Mouse (Mus musculus) heart, embryonic 15.5 days (tissue): ENCODE results near the gene Chrm4. TPM values are rescaled to one million over a fixed set of nuclear protein-coding genes. Genes with fewer than 3 reads are reported as not detected.

Experiments used
- ATAC-seq: fragments of 200-750 bp; cut with Nextera tagmentation; replicated peaks from 2 replicates; pipeline ENCODE4 v1.8.0; 2017; ENCODE audit warnings: low read depth, moderate TSS enrichment; ENCODE audit not compliant: insufficient number of reproducible peaks, insufficient read depth, low FRiP score
- H3K27ac ChIP-seq: fragments of 300-500 bp; sonication (generic); 2 replicates; pipeline ENCODE4 v1.5.1; 2015; ENCODE audit warnings: mild to moderate bottlenecking, inconsistent platforms
- H3K27me3 ChIP-seq: fragments of 300-500 bp; sonication (generic); 2 replicates; pipeline ENCODE4 v1.6.1; 2015; ENCODE audit warnings: inconsistent platforms
- H3K36me3 ChIP-seq: fragments of 300-500 bp; sonication (generic); 2 replicates; pipeline ENCODE4 v1.6.1; 2015; ENCODE audit warnings: mild to moderate bottlenecking, inconsistent platforms
- H3K4me1 ChIP-seq: fragments of 300-500 bp; sonication (generic); replicated peaks from 2 replicates; pipeline ENCODE4 v1.6.1; 2015; ENCODE audit warnings: inconsistent platforms
- H3K4me2 ChIP-seq: fragments of 300-500 bp; sonication (generic); 2 replicates; pipeline ENCODE4 v1.6.1; 2015; ENCODE audit warnings: inconsistent platforms, mild to moderate bottlenecking, moderate library complexity
- H3K4me3 ChIP-seq: fragments of 300-500 bp; sonication (generic); 2 replicates; pipeline ENCODE4 v1.5.1; 2015; ENCODE audit warnings: mild to moderate bottlenecking, inconsistent platforms
- H3K9ac ChIP-seq: fragments of 300-500 bp; sonication (generic); 2 replicates; pipeline ENCODE4 v1.6.1; 2015; ENCODE audit warnings: mild to moderate bottlenecking, inconsistent platforms
- H3K9me3 ChIP-seq: fragments of 300-500 bp; sonication (generic); replicated peaks from 2 replicates; pipeline ENCODE4 v1.6.1; 2016; ENCODE audit warnings: inconsistent platforms
- whole genome bisulfite sequencing: fragments of 180-500 bp; shearing (Covaris S2); methylation state at CpG from one replicate; pipeline ENCODE4 v1.1.7; 2015; ENCODE audit warnings: mixed read lengths; 5-methylcytosine and 5-hydroxymethylcytosine counted together
- polyA plus RNA-seq: library from polyadenylated mRNA; unstranded; fragments of >200 nt; fragmentation: Nextera tagmentation; extraction: Ambion mirVana; gene quantifications from 2 replicates; pipeline ENCODE4 v1.2.1, GENCODE M21; 2015

The Chrm4 gene
- polyA plus RNA-seq, 1 experiment from 2014 or later, result not detected

- H3K27me3 ChIP-seq, result peaks cover 9% of the 10 kb centered on the region; the same call in 1 of the 2 replicates
- H3K36me3 ChIP-seq, result peaks cover 41% of the 10 kb centered on the region
- H3K4me3 ChIP-seq, result no peak overlapping the region
- H3K4me2 ChIP-seq, result no peak overlapping the region
- WGBS, result 15% methylated on average over 6 of the region's 6 CpGs
- H3K27ac ChIP-seq, result peak overlapping the region; percentile 74
- peaks cover 50% of the 10 kb centered on the region for H3K4me1 ChIP-seq
- no peaks in the 10 kb centered on the region for H3K9me3 ChIP-seq
- H3K9ac ChIP-seq, result no peak overlapping the region
- no peak for ATAC-seq
Observed at GRCm38 (mm10) chr2:91932737-91933350, 5.8 kb downstream of the Chrm4 start.

DNA sequence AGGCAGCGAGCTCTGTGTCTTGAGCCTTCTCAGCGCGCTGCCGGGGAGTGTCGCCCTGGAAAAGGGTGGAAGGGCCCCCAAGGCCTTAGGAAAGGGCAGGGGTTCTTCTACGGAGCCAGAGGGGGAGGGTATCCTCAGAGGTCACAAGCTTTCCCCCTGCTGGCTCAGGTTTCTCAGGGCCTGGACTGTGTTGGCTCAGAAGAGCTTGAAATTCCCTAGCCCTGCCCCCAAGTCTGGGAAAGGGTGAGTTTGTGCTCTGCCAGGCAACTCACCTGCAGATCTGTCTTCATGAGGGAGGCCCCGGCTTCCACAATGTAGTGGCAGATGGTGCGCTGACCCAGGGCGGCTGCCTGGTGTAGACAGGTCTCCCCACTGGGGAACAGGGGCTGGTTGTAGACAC, 6.4 kb downstream of the Chrm4 start:
- Histone ChIP-seq H3K36me3 (peaks cover 47% of the 10 kb centered on the region), H3K9me3 (no peaks in the 10 kb centered on the region), H3K9ac (no peak overlapping the region), H3K27ac (peak overlapping the region; percentile 74; the same call in 1 of the 2 replicates), H3K4me3 (no peak overlapping the region), H3K27me3 (peaks cover 6% of the 10 kb centered on the region; the same call in 1 of the 2 replicates), H3K4me2 (no peak overlapping the region), H3K4me1 (peaks cover 44% of the 10 kb centered on the region)
- 52% methylated on average over 9 of the region's 9 CpGs for WGBS
- ATAC-seq, result no peak

DNA sequence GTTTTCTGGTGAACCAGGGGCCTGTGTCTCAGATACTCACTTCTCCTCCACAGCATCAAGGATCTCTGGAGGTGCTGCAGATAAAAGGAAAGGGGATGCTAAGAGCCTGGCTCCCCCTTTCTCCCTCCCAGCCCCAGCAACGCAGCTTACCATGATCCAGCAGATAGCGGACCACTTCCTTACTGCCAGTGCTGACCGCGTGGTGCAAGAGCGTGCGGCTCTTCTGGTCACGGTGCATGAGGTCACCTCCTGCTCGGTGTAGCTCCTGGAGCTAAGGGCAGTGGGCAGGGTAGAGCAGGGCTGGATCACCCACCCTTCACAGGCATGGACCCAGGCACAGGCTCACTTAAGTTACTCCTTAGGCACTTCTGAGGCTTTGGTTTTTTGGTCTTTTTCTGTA, 7.0 kb downstream of the Chrm4 start:
- H3K4me1 ChIP-seq, result peaks cover 43% of the 10 kb centered on the region
- H3K27ac ChIP-seq, result no peak overlapping the region
- H3K36me3 ChIP-seq, result peaks cover 53% of the 10 kb centered on the region
- H3K9me3 ChIP-seq, result no peaks in the 10 kb centered on the region
- no peak overlapping the region for H3K9ac ChIP-seq
- peaks cover under 1% of the 10 kb centered on the region; the same call in 1 of the 2 replicates for H3K27me3 ChIP-seq
- no peak for ATAC-seq
- no peak overlapping the region for H3K4me3 ChIP-seq
- no peak overlapping the region for H3K4me2 ChIP-seq
- WGBS, result 30% methylated on average over 8 of the region's 8 CpGs

GRCm38 (mm10) chr2:91934826-91935525, 7.9 kb downstream of the Chrm4 start:
- Histone ChIP-seq H3K9me3 (no peaks in the 10 kb centered on the region), H3K27me3 (no peaks in the 10 kb centered on the region), H3K36me3 (peaks cover 63% of the 10 kb centered on the region), H3K4me3 (no peak overlapping the region), H3K4me1 (peaks cover 40% of the 10 kb centered on the region), H3K9ac (no peak overlapping the region), H3K4me2 (no peak overlapping the region), H3K27ac (no peak overlapping the region)
- 88% methylated on average over 9 of the region's 9 CpGs for WGBS
- no peak for ATAC-seq

GRCm38 (mm10) chr2:91936154-91936553, 9.1 kb downstream of the Chrm4 start:
- Histone ChIP-seq H3K4me3 (no peak overlapping the region), H3K27me3 (no peaks in the 10 kb centered on the region), H3K36me3 (peaks cover 72% of the 10 kb centered on the region), H3K9me3 (no peaks in the 10 kb centered on the region), H3K4me1 (peaks cover 30% of the 10 kb centered on the region), H3K9ac (no peak overlapping the region), H3K4me2 (no peak overlapping the region), H3K27ac (no peak overlapping the region)
- ATAC-seq, result no peak
- 93% methylated on average over 7 of the region's 7 CpGs for WGBS

DNA sequence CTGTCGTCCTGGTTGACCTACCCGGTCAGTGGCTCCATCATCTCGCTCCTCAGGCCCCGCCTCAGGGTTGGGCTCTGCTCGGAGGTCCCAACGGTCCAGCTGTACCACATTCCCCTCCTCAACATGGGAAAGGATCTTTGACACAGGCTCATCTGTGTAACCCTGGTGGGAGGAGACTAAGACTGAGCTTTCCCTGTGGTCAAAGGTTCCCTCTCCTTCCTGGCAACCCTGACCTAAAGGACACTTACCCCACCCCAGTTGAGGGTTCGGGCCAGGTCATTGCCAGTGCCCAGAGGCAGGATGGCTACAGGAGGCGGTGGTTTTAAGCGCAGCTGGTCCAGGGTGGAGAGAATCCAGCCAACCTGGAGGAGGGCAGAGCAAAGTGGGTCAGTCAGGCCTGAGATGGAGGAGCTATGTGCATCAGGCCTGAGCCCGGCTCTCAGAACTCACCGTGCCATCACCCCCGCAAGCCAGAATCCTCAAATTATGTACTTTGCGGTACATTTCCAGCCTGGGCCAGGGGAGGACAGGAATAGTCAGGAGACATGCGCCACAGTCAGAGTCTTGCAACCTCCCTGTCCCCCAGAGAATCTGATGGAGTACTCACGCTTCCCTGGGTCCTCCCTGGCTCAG, 12.4 kb downstream of the Chrm4 start:
- no peak overlapping the region for H3K4me2 ChIP-seq
- no peak for ATAC-seq
- H3K9me3 ChIP-seq, result no peaks in the 10 kb centered on the region
- H3K4me1 ChIP-seq, result peaks cover 10% of the 10 kb centered on the region
- no peaks in the 10 kb centered on the region for H3K27me3 ChIP-seq
- peaks cover 77% of the 10 kb centered on the region for H3K36me3 ChIP-seq
- WGBS, result 85% methylated on average over 15 of the region's 15 CpGs
- H3K9ac ChIP-seq, result no peak overlapping the region
- no peak overlapping the region for H3K27ac ChIP-seq
- no peak overlapping the region for H3K4me3 ChIP-seq

DNA sequence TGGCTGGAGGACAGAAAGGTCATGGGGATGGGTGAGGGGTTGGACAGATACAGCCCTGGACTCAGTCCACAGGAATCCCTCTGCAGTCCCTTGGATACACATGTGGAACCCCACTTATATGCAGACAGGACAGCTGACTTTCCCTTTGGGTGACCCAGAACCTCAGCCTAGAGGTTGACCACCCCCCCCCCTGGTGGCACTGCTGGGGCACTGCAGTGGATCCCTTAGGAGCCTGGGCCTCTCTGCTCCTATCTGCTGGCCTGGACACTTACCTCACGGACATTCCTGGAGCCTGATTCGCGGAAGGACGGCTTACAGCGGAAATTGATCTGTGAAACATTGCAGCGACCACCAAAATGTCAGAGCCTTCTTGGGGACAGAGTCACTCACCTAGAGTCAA, 15.3 kb downstream of the Chrm4 start:
- no peak overlapping the region for H3K27ac ChIP-seq
- no peak for ATAC-seq
- peaks cover 49% of the 10 kb centered on the region for H3K36me3 ChIP-seq

DNA sequence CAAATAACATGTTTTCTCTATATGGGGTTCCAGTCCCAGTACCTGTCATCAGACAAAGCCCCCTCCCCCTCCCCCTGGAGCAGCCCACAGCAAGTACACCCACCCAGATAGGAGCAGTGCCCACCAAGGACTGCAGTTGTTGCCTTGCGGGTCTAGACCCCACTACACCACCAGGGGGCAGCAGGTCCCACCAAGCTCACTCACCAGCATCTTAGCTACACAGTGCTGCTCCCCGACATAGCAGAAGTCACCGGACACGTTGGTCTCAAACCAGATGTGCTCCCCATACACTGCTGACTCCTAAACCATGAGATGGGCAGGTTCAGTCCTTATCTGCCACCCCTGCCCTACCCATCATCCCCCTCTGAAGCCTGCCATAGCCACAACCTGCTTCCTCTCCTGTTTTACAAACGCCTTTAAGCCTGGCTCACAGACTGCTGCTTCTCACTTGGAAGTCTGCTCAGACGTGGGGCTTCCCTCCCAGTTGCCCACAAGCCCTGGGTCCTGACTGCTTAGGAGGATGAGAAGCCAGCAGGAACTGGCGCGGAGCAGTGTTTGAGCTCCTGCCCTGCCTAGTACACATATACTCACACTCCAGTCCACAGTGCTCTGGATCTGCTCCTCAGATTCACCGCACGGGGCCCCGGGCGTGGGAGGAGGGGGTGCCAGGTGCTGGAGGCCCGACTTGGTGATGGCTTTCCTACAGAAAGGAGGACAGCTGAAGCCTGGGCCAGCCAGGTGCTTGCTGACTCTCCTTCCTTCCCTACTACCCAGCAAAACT, 17.3 kb downstream of the Chrm4 start:
- 43% methylated on average over 13 of the region's 13 CpGs for WGBS
- H3K36me3 ChIP-seq, result peaks cover 28% of the 10 kb centered on the region
- ATAC-seq, result peak; percentile 58
- no peaks in the 10 kb centered on the region for H3K9me3 ChIP-seq
- 0 out of 2 replicates have a peak overlapping the region, but pooled peaks have one; percentile 9 for H3K27ac ChIP-seq
- 0 out of 2 replicates have a peak overlapping the region, but pooled peaks have one; percentile 2 for H3K4me2 ChIP-seq
- H3K9ac ChIP-seq, result no peak overlapping the region
- H3K4me1 ChIP-seq, result peaks cover 57% of the 10 kb centered on the region
- no peak overlapping the region for H3K4me3 ChIP-seq
- no peaks in the 10 kb centered on the region for H3K27me3 ChIP-seq

More for the DNA sequence above, 15.3 kb downstream of the Chrm4 start:
- H3K27me3 ChIP-seq, result no peaks in the 10 kb centered on the region
- H3K9ac ChIP-seq, result no peak overlapping the region
- H3K4me2 ChIP-seq, result no peak overlapping the region
- no peak overlapping the region for H3K4me3 ChIP-seq
- 42% methylated on average over 6 of the region's 6 CpGs for WGBS
- H3K9me3 ChIP-seq, result no peaks in the 10 kb centered on the region
- H3K4me1 ChIP-seq, result peaks cover 37% of the 10 kb centered on the region

DNA sequence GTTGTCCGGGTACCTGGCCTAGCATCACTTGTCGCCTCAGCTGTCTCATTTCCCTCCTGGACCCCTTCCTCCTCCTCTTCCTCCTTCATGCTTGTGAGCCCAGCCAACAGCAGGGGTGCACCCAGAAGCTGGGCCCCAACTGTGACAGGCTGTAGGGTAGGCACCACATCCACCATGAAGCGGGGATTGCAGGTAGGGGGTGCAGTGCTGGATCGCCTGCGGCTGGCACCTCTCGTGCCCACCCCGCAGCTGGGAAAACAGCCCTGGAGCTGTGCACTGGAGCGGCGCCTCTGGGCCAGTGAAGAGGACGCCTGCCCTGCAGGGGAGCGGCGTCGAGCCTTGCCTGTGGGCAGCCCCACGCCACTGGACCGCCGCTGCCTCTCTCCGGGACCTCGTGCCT, 18.4 kb downstream of the Chrm4 start, which contains the start of gene Gm9821:
Gene Gm9821 (plus strand): TSS at position 221 of the 400 bp plus-strand sequence.
- WGBS, result 90% methylated on average over 18 of the region's 18 CpGs
- Histone ChIP-seq H3K9ac (no peak within 1 kb of the TSS), H3K27ac (0 out of 2 replicates have a peak within 1 kb of the TSS, but pooled peaks have one; percentile 9), H3K27me3 (no peaks in the 10 kb centered on the region), H3K4me1 (peaks cover 69% of the 10 kb centered on the region), H3K36me3 (peaks cover 17% of the 10 kb centered on the region), H3K4me3 (no peak within 1 kb of the TSS), H3K4me2 (peak within 1 kb of the TSS; percentile 48), H3K9me3 (no peaks in the 10 kb centered on the region)
- ATAC-seq, result no peak

DNA sequence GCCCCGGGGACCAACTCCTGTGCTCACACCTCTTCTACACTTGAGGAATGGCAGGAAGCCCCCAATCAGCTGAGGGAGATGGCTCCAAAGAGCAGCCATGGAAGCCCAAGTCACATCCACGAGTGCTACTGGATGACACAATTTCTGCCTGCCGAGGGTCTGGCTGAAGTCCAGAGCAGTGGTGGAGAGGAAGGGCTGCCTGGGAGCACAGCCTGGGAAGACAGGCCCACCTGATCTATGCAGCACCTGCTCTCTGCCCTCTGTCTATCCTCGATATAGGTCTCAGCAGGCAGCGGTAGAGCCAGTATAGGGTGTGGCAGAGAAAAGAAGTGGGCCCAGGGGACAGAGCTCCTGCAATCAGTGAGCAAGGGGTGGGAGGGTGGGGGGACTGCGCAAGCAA, 19.8 kb downstream of the Chrm4 start:
- peaks cover 77% of the 10 kb centered on the region for H3K4me1 ChIP-seq
- peak overlapping the region; percentile 55 for H3K27ac ChIP-seq
- H3K4me3 ChIP-seq, result no peak overlapping the region
- peak overlapping the region; percentile 18; the same call in 1 of the 2 replicates for H3K9ac ChIP-seq
- H3K4me2 ChIP-seq, result peak overlapping the region; percentile 48
- peaks cover 12% of the 10 kb centered on the region for H3K36me3 ChIP-seq
- WGBS, result 31% methylated on average over 6 of the region's 6 CpGs
- ATAC-seq, result no peak
- no peaks in the 10 kb centered on the region for H3K9me3 ChIP-seq
- no peaks in the 10 kb centered on the region for H3K27me3 ChIP-seq
